Mouse (Mus musculus) erythroblast, embryonic 14.5 days (primary cell): ENCODE data around the gene Txnrd1.

Experiments used
- GATA1 ChIP-seq: IDR thresholded peaks from 2 replicates; pipeline ENCODE4 v1.6.1; 2012; ENCODE audit warnings: low read length, inconsistent platforms, mixed read lengths
- TAL1 ChIP-seq: IDR thresholded peaks from 3 replicates; pipeline ENCODE4 v1.6.1; 2012; ENCODE audit warnings: low read length, inconsistent platforms, mixed read lengths

- TF ChIP-seq TAL1 (no peak), GATA1 (no peak)
Measured at GRCm38 (mm10) chr10:82859533-82859915, 25.8 kb downstream of the Txnrd1 start.
